Mouse (Mus musculus) WW6 (cell line): ENCODE results near the gene Rasd1.

ENCODE experiments used
- DNase-seq: peaks from one replicate; pipeline ENCODE4 v3.0.0-alpha.2; 2013; ENCODE audit warnings: low read depth, low spot score

Rasd1 gene

DNA sequence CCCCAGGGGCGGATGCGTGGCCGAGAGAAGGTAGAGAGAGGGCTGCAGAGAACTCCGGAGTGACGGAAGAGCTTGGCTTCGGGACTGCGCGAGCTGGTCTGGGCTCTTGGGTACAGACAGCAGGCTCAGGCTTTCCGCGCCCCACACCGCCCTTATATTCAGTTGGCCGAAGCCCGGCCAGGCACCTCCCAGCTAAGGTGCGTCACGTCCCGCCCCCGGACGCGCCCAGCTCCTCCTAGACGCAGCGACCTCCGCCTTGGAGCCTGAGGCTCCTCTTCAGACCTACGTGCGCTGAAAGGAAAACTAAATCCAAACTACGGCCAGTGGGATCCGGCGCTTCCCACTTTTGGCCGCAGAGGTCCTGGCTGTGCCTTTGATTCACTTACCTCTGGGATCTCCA, at the start of gene Rasd1:
TSS of gene Rasd1 (minus strand) at position 127 of the 400 bp plus-strand sequence.
- DNase-seq: peak; percentile 60

- DNase-seq: no peak
These were observed 46.8 kb upstream of the Rasd1 start for GRCm38 (mm10) chr11:60011516-60011915.

DNA sequence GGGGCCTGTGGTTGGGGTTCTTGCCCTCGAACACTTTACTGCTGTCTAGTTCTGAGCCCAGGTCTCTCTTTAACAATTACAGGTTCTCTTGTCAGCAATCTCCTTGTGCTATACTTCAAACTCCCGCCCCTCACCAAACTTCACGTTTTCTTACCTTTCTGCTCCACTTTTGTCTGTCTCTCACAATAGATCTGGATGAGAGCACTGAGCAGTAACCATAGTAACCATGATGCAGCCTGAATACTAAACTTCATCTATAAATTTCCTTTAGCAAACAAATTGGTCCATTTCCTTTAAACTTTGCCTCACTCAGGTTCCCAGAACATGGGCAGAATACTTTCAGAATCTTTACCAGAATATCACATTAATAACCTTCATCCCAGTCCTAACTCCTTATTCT, 44.7 kb upstream of the Rasd1 start:
- no peak for DNase-seq

DNA sequence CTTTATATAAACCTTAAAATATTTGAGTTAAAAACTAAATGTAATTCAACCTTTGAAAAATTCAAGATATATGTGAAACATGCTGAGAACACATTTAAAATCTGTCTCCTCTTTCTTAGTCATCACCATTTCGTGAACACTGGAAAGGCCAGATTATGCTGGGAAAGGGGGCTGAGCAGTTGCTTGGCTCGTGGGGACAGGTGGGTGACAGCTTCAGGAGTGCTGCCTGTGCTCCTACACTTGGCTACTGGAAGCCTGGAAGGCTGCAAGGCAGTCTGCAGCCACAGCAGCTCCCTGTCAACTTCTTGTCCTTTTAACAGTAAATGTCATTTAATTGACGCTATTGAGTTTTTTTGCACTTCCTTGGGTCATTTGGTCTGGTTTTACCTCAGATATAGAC, 41.1 kb upstream of the Rasd1 start:
- DNase-seq: no peak

- DNase-seq: no peak
These were observed 40.0 kb upstream of the Rasd1 start for GRCm38 (mm10) chr11:60004716-60005115.

DNA sequence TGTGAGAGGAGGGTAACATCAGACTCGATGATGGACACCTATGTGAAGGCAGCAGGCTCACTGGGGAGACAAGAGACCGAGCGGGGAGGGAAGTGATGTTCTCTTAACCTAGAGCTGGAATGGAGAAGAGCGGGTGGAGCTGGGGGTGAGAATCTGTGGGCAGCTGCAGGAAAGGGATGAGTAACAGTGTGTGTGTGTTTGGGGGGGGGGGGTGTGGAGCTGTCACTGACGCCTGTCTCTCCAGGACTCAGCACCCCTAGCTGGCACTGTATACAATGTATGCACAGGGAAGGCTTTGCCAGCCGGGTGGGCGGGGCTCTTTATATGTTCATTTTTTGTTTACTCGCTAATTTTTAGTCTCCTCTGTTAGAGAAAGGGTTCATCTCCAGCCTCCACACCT, 39.1 kb upstream of the Rasd1 start:
- no peak for DNase-seq

GRCm38 (mm10) chr11:60001231-60001980, 36.7 kb upstream of the Rasd1 start:
- DNase-seq: peak; percentile 29

- no peak for DNase-seq
These were observed 29.6 kb upstream of the Rasd1 start for GRCm38 (mm10) chr11:59994318-59994717.

- DNase-seq: no peak
These were observed 26.6 kb upstream of the Rasd1 start for GRCm38 (mm10) chr11:59991365-59991764.

DNA sequence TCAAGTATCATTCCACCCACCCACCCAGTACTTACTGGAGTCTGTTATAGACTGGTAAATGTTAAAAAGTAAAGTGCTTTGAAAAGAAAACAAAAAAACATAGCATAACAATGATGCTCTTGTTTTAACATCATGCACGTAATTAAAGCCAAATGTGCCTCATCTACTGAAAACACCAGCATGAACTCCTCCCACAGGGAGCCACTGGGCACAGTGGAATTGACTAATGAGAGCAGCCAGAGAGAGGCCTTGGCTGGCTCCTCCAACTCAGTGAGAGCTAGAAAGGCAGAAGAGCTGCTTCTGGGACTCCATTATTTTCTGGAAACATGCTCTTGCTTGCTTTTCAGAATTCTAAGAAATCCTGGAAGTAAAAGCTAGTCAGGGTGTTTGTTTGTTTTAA, 24.7 kb upstream of the Rasd1 start:
- DNase-seq: no peak

GRCm38 (mm10) chr11:59977831-59978230, 13.1 kb upstream of the Rasd1 start:
- no peak for DNase-seq

GRCm38 (mm10) chr11:59975241-59975640, 10.5 kb upstream of the Rasd1 start:
- no peak for DNase-seq

- DNase-seq: no peak
These were observed 8.6 kb upstream of the Rasd1 start for GRCm38 (mm10) chr11:59973389-59973788.

DNA sequence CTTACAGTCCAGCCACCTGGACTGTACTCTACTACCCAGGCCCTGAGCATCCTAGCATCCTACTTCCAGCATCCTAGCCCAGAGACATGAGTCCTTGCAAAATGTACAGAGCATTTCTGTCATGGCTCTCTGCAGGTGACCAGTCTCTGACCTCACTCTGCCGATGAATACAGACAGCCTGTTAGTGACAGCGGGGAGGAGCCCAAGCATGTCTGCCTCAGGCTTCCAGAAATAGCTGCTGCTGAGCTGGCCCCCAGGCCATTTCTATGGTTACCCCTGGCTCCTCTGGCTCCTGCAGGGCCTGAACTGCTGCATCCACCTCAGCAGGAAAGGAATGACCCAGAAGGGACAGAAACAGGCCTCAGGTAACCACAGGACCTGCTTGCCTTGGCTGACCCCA, 6.9 kb upstream of the Rasd1 start:
- DNase-seq: no peak

DNA sequence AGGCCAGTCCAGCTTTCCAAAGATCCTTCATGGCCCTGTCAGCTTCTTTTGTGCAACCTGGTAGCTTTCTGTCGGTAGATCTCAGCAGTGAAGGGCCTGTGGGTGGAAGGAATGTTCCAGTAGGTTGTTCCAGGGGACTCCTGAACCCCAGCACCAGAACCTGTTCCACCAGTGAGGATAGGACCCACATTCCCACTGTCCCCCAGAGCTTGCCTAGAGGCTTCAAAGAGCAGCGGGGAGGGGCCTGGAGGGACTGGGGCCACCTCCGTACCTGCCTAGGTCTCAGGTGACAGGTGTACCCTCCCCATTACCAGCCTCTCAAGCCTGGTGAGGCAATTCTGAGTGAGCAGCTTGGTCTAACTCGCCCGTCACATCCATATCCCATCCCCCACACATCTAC, 6.0 kb upstream of the Rasd1 start:
- no peak for DNase-seq

- no peak for DNase-seq
These were observed 3.0 kb upstream of the Rasd1 start for GRCm38 (mm10) chr11:59967765-59968164.

- no peak for DNase-seq
These were observed 1.3 kb upstream of the Rasd1 start for GRCm38 (mm10) chr11:59966102-59966483.

- peak; percentile 50 for DNase-seq
These were observed 720 bp upstream of the Rasd1 start for GRCm38 (mm10) chr11:59965227-59966101.

DNA sequence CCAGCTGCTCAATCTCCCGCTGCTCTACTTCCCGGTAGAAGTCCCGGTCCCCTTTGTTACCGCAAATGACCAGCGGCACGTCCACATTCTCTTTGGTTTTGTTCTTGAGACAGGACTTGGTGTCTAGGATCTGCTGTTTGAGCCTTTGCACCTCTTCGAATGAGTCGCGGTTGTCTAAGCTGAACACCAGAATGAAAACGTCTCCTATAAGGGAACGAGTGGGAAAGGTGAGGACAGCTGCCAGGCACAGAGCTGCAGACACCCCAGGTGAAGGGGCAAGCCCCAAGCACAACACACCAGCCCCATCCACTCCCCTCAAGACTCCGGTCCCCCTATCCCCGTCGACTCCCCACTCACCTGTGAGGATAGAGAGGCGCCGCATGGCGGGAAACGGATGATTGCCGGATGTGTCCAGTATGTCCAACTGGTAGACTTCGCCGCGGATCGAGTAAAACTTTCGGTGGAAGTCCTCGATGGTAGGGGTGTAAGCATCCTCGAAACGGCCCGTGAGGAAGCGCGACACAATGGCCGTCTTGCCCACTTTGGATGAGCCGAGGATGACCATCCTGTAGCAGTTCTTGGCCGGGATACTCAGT, 483 bp downstream of the Rasd1 start:
- no peak for DNase-seq

DNA sequence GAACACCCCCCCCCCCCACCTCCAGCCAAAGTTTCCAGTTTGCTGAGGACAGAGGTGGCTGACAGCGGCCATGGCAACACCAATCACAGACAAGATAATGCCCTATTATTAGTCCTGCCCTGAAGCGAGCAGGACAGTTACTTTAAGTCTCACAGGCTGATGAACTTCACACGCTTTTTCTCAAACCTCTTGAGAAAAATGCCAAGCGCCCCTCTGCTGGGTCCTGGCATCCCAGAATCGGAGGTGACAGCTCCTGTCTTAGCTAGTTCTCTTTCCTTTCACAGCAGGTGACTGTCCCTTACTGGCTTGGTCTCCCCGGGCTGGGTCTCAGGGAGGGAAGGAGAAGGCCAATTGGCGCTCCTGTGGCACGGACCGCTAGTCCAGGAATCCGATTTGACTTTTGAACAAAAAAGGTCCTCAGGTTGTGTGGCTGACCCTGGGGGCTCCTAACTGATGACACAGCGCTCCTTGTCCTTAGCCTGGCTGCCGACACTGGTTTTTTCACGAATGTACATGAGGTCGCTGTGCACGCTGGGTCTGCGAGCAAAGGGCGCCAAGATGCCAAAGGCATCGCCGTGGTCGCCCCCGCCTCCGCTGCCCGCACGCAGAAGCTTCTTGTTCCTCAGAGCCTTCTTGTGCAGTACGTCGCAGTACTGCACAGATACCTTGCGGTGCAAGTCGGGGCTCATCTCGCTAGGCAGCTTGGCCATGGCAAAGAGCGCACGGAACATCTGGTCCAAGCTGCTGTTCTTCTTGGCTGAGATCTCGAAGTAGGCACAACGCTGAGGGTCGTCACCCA, 1.2 kb downstream of the Rasd1 start:
- no peak for DNase-seq

GRCm38 (mm10) chr11:59962590-59962989, 2.2 kb downstream of the Rasd1 start:
- no peak for DNase-seq
